Mouse (Mus musculus) c-Kit-positive CD71-positive TER-119-positive erythroid progenitor cells, embryonic 14.5 days (primary cell): Measurements from ENCODE around the gene Phtf1.
A peak's percentile ranks its signal among the peaks of the same experiment; 100 is the strongest.

Experiments used
- DNase-seq: peaks from one replicate; pipeline ENCODE4 v3.0.0-alpha.2; 2013; ENCODE audit warnings: low spot score

Gene Phtf1

GRCm38 (mm10) chr3:103967861-103968691 lies at the start of gene Phtf1:
Gene Phtf1, plus strand, starts transcription at chr3:103968110.
- DNase-seq: peak; percentile 79

DNA sequence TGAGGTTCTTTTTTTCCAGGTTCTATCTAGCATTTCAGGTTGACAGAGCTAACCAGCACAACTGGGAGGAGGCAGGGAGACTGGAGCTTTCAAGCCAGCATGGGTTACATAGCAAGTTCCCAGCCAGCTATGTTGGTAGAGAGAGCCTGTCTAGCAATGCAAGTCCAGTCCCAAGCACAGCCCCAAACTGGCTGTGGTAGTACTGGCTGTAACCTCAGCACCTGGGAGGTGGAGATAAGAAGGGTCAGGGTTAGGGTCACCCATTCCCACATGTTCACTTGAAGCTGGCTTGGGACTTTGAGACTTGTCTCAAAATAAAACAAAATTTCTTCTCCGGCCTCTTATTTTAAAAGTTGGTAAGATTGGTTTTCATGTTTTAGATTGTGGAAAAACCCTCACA lies 47.8 kb upstream of the Phtf1 start:
- no peak for DNase-seq

DNA sequence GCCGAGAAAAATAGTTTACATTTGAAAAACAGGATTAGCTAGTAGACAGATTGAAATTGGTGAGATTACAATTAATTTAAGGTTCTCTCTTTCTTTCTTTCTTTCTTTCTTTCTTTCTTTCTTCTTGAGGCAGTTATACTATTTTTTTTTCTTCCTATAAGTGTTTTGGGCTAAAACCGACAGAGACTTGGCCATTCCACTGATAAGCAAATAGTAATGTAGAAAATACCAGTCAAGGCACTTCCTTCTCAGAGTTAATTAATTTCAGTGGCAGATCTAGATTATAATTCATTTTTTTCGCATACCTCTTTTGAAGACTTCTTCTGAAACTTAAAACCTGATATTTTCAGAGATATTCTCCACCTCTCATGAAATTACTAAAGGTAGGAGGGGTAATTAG lies 42.6 kb upstream of the Phtf1 start:
- no peak for DNase-seq

- DNase-seq: no peak
These were observed 40.4 kb upstream of the Phtf1 start for GRCm38 (mm10) chr3:103927511-103927910.

DNA sequence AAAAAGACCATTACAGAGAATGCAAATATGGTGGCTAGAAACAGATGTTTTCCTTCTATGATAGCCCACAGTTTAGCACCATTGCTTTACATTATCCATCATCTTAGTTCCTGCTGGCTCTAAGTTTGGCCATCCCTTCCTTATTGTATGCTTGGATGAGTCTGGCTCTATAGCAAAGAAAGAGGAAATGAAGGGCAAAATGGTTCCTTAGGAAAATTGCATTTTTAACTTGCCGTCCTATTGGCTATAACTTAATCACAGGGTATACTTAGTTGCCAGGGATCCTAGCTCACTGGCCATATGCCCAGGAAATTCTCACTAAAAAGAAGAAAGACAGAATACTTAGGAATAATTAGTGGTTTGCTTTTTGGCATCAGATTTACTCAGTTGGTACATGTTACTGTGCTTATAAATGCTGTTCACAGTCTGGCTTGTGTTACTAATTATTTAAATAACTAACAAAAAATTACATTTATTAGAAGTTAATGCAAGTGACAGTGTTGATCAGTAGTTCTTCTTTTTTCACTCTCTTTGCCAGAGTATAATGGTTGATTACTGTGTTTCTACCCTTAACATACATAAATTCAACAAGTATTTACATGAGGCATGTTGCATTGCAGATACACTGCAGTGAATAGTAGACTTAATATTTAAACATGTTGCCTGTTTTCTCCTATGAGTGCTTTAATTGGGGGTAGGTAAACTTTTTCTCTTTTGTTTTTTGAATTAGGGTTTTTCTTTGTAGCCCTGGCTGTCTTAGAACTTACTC lies 22.9 kb upstream of the Phtf1 start:
- DNase-seq: no peak

DNA sequence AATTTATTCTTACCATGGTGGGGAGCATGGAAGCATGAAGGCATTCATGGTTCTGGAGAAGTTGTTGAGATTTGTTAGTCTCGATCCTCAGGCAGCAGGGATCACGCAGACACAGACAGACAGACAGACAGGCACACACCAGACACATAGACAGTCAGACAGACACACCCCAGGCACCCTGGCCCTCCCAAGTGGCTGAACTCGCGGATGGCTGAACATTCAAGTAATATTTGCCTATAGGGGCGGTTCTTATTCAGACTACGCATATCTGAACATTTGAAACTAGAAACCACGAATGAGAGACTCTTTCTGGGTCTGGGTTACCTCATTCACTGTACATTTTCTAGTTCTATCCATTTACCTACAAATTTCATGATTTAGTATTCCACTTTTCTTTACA lies 19.2 kb upstream of the Phtf1 start:
- DNase-seq: no peak

GRCm38 (mm10) chr3:103960622-103961021 lies 7.3 kb upstream of the Phtf1 start:
- no peak for DNase-seq

- DNase-seq: no peak
These were observed 679 bp upstream of the Phtf1 start for GRCm38 (mm10) chr3:103967231-103967630.

- DNase-seq: no peak
These were observed 791 bp downstream of the Phtf1 start for GRCm38 (mm10) chr3:103968701-103969100.

- no peak for DNase-seq
These were observed 3.2 kb downstream of the Phtf1 start for GRCm38 (mm10) chr3:103971157-103971556.

GRCm38 (mm10) chr3:103984556-103984955 lies 16.6 kb downstream of the Phtf1 start:
- no peak for DNase-seq

DNA sequence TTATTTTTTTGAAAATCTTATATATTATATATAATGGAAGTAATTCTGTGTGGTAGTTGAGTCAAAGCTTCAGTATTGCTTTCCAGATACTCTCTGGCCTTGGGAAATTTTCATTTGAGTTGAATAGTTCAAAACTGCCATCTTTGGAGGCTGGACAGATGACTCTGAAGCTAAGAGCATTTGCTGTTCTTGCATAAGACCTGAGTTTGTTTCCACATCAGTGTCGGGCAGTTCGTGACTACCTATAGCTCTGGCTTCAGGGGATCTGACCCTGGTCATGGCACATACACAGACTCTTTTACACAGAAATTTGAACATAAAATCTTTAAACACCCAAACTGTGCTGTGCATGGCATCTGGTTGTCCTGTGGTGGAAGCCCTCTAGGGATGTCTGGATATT lies 17.3 kb downstream of the Phtf1 start:
- no peak for DNase-seq

DNA sequence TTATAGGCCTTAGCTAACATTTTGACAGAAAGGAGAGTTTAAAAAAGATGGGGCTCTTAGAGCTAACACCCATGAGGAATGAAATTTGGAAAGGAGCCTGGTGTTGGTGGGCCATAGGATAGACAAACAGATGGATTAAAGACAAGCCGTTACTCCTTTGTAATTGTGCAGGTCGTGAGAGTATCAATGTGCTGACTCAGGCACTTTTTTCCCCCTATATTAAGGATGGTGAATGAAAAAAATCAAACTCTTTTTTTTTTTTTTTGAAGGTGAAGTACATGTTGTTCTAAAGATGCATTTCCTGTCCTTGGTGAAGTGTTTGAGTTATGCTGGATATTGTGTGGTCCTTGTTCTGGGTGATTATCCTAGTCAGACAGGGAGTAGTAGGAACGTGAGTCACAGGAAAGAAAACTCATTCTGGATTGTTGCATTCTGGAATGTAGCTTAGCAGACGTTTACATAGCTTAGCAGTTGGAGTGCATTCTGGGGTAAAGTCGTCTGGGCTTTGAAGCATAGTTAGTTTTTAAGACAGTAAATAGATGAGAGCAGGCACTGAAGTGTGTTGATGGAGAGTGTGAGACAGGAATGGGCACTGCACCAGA lies 20.0 kb downstream of the Phtf1 start:
- DNase-seq: no peak

DNA sequence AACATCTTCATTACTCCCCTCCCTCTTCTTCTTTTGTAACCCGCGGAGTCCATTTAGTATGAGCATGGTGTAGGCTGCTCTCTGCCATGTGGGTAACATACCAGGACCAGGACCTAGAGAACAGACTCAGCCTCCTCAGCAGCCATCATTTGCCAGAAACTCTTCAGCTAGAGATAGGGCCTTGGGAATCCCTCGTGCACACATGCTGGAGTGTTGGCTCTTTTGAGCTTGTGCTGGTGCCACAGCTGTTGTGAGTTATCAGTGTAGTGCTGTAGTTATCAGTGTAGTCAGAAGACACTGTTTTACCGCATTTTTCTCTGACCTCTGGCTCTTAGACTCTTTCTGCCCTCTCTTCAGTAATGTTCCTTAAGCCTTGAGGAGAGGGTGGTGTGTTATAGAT lies 21.4 kb downstream of the Phtf1 start:
- no peak for DNase-seq

GRCm38 (mm10) chr3:103991271-103991670 lies 23.4 kb downstream of the Phtf1 start:
- no peak for DNase-seq

DNA sequence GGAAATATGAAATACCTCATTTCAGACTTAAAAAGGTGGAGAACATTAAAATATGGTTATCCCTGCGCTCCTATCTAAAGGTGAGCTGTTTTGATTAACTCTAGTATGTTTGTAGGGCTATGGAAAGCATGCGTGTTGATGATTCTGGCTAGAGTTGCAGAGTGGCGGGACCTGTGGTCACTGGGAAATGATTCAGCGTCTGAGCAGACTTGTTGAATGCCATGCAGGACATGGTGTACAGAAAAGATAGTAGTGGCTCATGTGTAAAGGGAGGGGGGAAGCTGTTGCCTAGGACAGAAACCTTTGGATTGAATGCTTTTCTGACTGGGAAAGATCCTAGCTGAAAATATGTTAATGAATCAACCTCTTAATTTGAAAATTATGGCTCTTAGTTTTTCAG lies 30.8 kb downstream of the Phtf1 start:
- no peak for DNase-seq

DNA sequence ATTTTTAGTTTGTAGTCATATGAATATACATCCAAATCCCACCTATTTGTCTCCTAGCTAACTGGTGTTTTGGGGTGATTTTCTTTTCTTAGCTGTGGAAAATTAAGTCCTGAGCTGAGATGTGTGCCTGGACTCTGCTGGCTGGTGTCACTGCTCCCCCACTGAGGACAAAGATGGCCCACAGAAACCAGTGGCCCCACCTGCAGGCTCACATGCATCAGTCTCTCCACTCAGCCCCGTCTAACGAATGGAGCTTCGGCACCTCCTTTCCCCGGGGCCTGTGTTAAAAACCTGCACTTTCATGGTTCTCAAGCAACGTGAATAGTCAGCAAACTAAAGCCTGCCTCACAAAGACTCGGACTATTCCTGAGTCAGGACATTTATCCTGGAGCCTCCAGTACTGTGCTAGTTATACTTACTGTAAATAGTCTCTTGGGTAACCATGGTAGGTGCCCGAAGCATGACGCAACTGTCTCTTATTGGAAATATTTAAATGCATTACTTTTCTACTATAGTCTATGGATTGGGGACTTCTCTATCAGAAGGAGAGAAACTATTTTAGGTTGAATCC lies 39.1 kb downstream of the Phtf1 start:
- DNase-seq: no peak

DNA sequence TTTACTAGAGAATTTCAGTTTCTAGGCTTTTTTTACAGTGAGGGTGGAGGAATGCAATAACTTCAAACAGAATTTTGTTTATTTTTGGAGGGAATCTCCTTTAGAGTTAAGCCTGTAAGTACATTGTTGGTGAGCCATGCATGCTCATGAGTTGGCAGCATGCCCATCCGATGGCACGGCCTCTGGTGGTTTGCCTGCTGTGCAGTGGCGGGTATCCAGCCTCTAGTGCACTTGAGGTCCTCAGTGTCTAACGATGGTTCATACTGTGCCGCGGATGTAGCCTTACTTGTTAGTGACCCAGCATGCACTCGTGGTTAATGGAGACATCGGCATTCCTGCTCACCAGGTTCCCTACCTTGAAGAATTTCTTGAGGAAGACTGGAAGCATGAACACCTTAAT lies 39.6 kb downstream of the Phtf1 start:
- no peak for DNase-seq

DNA sequence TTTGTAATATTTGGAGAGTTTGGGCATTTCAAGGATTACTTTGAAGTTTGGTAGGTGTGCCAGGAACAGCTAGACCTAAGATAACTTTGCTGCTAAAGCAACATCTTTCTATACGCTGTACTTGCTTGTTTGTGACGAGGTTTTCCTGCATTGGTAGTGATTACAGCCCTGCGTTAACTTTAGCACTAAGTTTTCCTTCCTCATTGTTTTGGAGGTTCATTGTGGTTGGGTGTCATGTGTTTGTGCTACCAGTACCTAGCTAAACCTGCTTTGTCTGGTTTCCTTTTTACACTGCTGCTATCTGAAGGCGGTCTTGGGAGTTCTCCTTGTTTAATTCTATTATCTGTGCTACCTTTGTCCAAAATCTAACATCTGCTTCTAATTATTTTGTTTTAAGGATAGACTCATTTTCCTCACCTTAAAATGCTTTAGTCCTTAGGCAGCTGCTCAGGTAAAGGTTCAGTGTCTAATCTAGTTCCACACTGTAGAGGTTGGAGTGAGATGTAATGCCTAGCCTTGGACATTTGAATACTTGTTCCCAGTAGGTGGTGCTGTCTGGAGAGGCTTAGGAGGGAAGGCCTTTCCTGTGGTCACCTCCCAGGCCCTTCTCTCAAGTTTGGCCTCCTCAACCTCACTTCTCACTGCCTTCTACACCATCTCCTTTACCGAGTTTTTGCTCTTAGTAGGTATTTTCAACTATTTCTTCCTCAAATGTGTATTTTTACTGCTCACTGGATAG lies 42.2 kb downstream of the Phtf1 start:
- no peak for DNase-seq

GRCm38 (mm10) chr3:104011972-104012371 lies 44.1 kb downstream of the Phtf1 start:
- no peak for DNase-seq

- DNase-seq: no peak
These were observed 50.0 kb downstream of the Phtf1 start for GRCm38 (mm10) chr3:104017931-104018330.

DNA sequence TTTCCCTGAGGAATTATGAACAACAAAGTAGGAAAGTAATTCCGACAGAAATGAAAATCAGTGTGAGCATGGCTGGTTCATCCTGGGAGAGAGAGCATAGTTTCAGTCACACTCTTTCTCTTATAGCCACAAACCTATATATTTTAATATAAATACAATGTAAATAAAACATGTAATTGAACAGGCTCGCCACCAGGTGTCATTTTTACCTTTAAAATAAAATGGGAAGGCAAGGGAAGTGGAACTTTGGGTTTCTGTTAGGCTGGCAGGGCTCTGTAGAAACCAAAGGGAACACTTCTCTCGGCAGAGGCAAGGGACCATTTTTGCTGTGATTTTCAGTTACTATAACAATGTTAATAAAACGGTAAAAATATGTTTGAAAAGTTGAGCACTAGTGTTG lies 51.5 kb downstream of the Phtf1 start:
- no peak for DNase-seq
